Mouse (Mus musculus) layer of hippocampus, adult 2 months (tissue): ENCODE measurements at regions not wholly inside any gene's neighbourhood (a gene's known extent, or its start where the extent isn't known, plus 50 kb on each side); places are given as distances from the start of the nearest gene placed in this dataset.

Experiments used
- DNase-seq, 2 experiments: peaks; one replicate each; pipeline ENCODE4 v3.0.0; 2022; ENCODE audit warnings: low spot score in 2 of 2
- H3K27ac ChIP-seq: fragments of 200-600 bp; 2 replicates; pipeline ENCODE4 v1.8.1; 2022
- H3K4me3 ChIP-seq: fragments of 200-600 bp; 2 replicates; pipeline ENCODE4 v1.8.1; 2022; ENCODE audit warnings: mild to moderate bottlenecking
- CTCF ChIP-seq: fragments of 200-600 bp; conservative IDR thresholded peaks from 2 replicates; pipeline ENCODE4 v1.8.1; 2022; ENCODE audit warnings: antibody characterized with exemption, mild to moderate bottlenecking, moderate library complexity

DNA sequence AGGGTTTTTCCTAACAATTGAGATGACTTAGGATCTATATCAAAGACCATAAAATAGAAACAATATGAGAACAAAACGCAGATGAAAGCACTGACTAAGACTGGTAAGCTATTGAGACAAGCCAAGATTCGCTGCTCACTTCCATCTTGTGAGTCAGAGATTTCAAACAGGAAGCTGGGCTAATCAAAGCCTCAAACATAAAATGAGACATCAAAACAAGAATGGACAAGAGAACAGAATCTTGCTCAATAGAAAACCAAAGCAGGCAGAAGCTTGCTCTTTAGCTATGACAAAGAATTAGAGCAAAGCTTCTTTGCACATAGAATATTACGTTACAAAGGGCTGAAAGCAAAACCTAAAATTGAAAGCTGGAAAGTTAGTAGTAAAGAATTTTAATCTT, 227.6 kb downstream of the Slitrk6 start:
- Histone ChIP-seq H3K4me3 (no peak overlapping the region), H3K27ac (no peak overlapping the region)
- DNase-seq, result no peak
- TF ChIP-seq CTCF, result no peak

DNA sequence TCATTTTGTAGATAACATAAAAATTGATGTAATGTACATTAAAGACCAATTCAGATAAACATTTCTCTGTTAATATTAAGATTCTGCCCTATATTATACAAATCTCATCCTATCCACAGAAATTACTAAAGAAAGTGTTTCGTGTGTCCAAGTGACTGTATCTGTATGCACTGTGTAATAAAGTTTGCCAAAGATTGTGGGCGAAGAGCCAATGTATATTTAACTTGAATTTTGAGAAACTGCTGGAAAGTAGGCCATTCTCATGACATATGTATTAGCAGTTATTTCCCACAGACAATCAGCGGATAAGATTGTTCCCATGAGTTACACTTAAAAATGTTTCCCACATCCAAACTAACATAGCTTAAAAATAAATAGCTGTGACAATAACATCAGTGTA, 269.9 kb downstream of the Slitrk6 start:
- H3K4me3 ChIP-seq, result no peak overlapping the region
- no peak overlapping the region for H3K27ac ChIP-seq
- DNase-seq, result no peak
- TF ChIP-seq CTCF, result no peak

- DNase-seq, result no peak
- no peak for TF ChIP-seq CTCF
- H3K4me3 ChIP-seq, result no peak overlapping the region
- H3K27ac ChIP-seq, result no peak overlapping the region
These were observed 282.2 kb downstream of the Slitrk6 start for GRCm38 (mm10) chr14:110472743-110473142.

GRCm38 (mm10) chr14:110472176-110472575, 282.8 kb downstream of the Slitrk6 start:
- Histone ChIP-seq H3K4me3 (no peak overlapping the region), H3K27ac (no peak overlapping the region)
- no peak for TF ChIP-seq CTCF
- DNase-seq, result no peak

DNA sequence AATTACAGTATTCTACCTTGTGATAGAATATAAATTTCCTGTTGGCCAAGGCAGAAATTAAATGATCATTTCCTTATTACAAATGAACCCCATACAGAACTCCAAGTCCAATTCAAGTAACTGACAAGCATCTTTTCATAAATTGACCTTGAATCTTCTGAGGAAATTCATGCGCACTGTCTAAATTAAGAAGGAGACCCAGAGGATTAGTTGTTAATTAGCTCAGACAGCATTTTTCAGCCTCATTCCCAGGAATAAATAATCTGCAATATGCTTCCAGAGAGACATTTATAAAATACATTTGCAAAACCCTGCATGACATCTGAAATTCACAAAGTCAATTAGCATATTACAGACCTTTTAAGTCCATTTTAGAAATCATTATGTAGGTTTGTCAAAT, 284.2 kb downstream of the Slitrk6 start:
- H3K4me3 ChIP-seq, result no peak overlapping the region
- TF ChIP-seq CTCF, result no peak
- H3K27ac ChIP-seq, result no peak overlapping the region
- DNase-seq, result no peak

- DNase-seq, result no peak
- no peak overlapping the region for H3K4me3 ChIP-seq
- no peak overlapping the region for H3K27ac ChIP-seq
- TF ChIP-seq CTCF, result no peak
These were observed 286.3 kb downstream of the Slitrk6 start for GRCm38 (mm10) chr14:110468457-110469311.
